Mouse (Mus musculus): Measurements from ENCODE around the gene Utf1. TPM values are rescaled to one million over a fixed set of nuclear protein-coding genes. Genes with fewer than 3 reads are reported as not detected.

Utf1 gene
- total and polyA plus RNA-seq, 3 experiments, result not detected

DNA sequence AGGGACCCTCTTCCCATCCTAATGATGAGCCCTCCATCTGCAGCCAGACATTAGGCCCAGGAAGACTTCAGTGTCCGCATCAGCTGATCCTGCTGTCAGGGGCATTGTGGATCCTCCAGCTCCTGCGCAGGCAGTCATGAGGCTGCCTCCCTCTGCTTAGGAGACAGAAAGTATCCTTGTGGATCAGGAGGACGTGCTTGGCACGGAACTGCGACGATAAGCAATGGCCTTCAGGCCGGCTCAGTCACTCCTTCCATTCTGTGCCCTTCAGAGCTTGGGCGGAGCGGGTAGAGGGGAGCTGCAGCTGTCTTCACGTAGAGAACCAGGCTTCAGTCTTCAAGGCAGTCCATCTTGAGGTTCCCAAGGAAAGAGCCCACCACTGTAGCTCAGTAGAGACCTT, 17.6 kb downstream of the Utf1 start:
- H3K27ac ChIP-seq (ENCODE audit: insufficient read depth, low read depth), result no peak overlapping the region
- H3K4me3 ChIP-seq (replicated peaks in 1 of 3; ENCODE audit: low read depth in 2 of 3, low read length in 2 of 3, poor library complexity in 1 of 3), result no peak overlapping the region
- H3K36me3 ChIP-seq (replicated peaks in 1 of 2; ENCODE audit: control insufficient read depth in 1 of 2, insufficient read depth in 1 of 2, low read length in 1 of 2), result peaks cover 3 to 20% of the 10 kb centered on the region in 2 experiments
- in situ Hi-C loops (cut with MboI; ENCODE audit: low pct_ligation_motif_present, low pct_unique_long_range_greater_than_20kb, low sequenced_read_pairs), result no loop called here
- no peaks in the 10 kb centered on the region for H3K9me3 ChIP-seq (replicated peaks; ENCODE audit: low read length)
- no peak for DNase-seq (ENCODE audit: extremely low read depth)
- H3K27me3 ChIP-seq (replicated peaks), result no peaks in the 10 kb centered on the region
- H3K4me2 ChIP-seq (ENCODE audit: insufficient read depth, low read depth, poor library complexity, severe bottlenecking), result no peak overlapping the region
- TF ChIP-seq JUND (conservative IDR thresholded peaks at IDR 0.05; ENCODE audit: low read depth, low read length) (no peak), MXI1 (IDR thresholded peaks at IDR 0.05; ENCODE audit: low read depth, low read length) (no peak), SMC3 (IDR thresholded peaks at IDR 0.05; ENCODE audit: low read depth, low read length) (no peak), MAX (IDR thresholded peaks at IDR 0.05; ENCODE audit: low read length) (no peak), E2F4 (IDR thresholded peaks at IDR 0.05; ENCODE audit: insufficient replicate concordance, low read depth, low read length) (no peak), UBTF (IDR thresholded peaks at IDR 0.05; ENCODE audit: low read depth, low read length) (no peak), RAD21 (IDR thresholded peaks at IDR 0.05; ENCODE audit: low read depth, low read length) (no peak), USF2 (conservative IDR thresholded peaks at IDR 0.05; ENCODE audit: low read depth, low read length) (no peak), CHD2 (IDR thresholded peaks at IDR 0.05; ENCODE audit: low read length) (no peak), KAT2A (IDR thresholded peaks at IDR 0.05; ENCODE audit: insufficient replicate concordance, low read length) (no peak), GABPA (IDR thresholded peaks at IDR 0.05; ENCODE audit: insufficient replicate concordance, low read depth, low read length) (no peak), NELFE (IDR thresholded peaks at IDR 0.05; ENCODE audit: low read depth, low read length) (no peak), TCF12 (IDR thresholded peaks at IDR 0.05; ENCODE audit: low read depth, low read length) (no peak)
- dilution Hi-C loops (cut with MboI; ENCODE audit: extremely low pct_ligation_motif_present, extremely low pct_unique_long_range_greater_than_20kb, low sequenced_read_pairs), result no loop called here
- no peaks in the 10 kb centered on the region for H3K79me2 ChIP-seq (replicated peaks; ENCODE audit: control insufficient read depth, extremely low read depth, insufficient read depth, poor library complexity, severe bottlenecking)
- no peak overlapping the region for H3K9ac ChIP-seq (ENCODE audit: insufficient read depth, low read depth)
- H3K4me1 ChIP-seq (ENCODE audit: control insufficient read depth in 1 of 2, insufficient read depth in 2 of 2), result peaks cover 29 to 92% of the 10 kb centered on the region in 2 experiments

DNA sequence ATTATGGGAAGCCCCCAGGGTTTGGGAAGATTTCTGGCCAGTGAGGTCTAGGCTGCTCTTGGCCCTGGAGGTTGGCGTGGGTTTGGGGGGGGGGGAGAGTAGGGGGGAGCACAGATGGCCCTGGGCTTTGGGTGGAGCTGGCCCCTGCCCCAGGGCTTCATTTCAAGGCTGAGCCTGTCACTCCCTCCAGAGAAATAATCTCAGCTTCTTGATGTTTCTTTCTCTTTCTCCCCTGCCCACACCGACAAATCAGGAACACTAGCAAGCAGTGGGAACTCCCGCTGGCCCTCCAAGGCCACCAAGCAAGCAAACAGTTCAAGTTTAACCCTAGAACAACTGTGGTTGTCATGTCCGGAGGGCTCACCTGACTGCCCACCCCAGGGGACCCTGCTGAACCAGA, 20.2 kb downstream of the Utf1 start:
- Histone ChIP-seq H3K4me1 (ENCODE audit: control insufficient read depth in 1 of 2, insufficient read depth in 2 of 2) (peaks cover 41 to 90% of the 10 kb centered on the region in 2 experiments), H3K9ac (ENCODE audit: insufficient read depth, low read depth) (no peak overlapping the region), H3K27me3 (replicated peaks) (no peaks in the 10 kb centered on the region), H3K79me2 (replicated peaks; ENCODE audit: control insufficient read depth, extremely low read depth, insufficient read depth, poor library complexity, severe bottlenecking) (no peaks in the 10 kb centered on the region), H3K4me3 (replicated peaks in 1 of 3; ENCODE audit: low read depth in 2 of 3, low read length in 2 of 3, poor library complexity in 1 of 3) (no peak overlapping the region), H3K4me2 (ENCODE audit: insufficient read depth, low read depth, poor library complexity, severe bottlenecking) (no peak overlapping the region), H3K9me3 (replicated peaks; ENCODE audit: low read length) (no peaks in the 10 kb centered on the region), H3K36me3 (replicated peaks in 1 of 2; ENCODE audit: control insufficient read depth in 1 of 2, insufficient read depth in 1 of 2, low read length in 1 of 2) (no peaks in the 10 kb centered on the region), H3K27ac (ENCODE audit: insufficient read depth, low read depth) (no peak overlapping the region)
- no peak for DNase-seq (ENCODE audit: extremely low read depth)
- dilution Hi-C loops (cut with MboI; ENCODE audit: extremely low pct_ligation_motif_present, extremely low pct_unique_long_range_greater_than_20kb, low sequenced_read_pairs), result no loop called here
- in situ Hi-C loops (cut with MboI; ENCODE audit: low pct_ligation_motif_present, low pct_unique_long_range_greater_than_20kb, low sequenced_read_pairs), result no loop called here
- TF ChIP-seq MAX (IDR thresholded peaks at IDR 0.05; ENCODE audit: low read length) (no peak), CHD1 (IDR thresholded peaks at IDR 0.05; ENCODE audit: low read depth, low read length) (no peak), GABPA (IDR thresholded peaks at IDR 0.05; ENCODE audit: insufficient replicate concordance, low read depth, low read length) (no peak), IRF4 (IDR thresholded peaks at IDR 0.05; ENCODE audit: low read depth, low read length) (no peak), NELFE (IDR thresholded peaks at IDR 0.05; ENCODE audit: low read depth, low read length) (no peak), E2F4 (IDR thresholded peaks at IDR 0.05; ENCODE audit: insufficient replicate concordance, low read depth, low read length) (no peak), ZKSCAN1 (IDR thresholded peaks at IDR 0.05; ENCODE audit: borderline replicate concordance, low read depth, low read length) (no peak), ZC3H11A (IDR thresholded peaks at IDR 0.05; ENCODE audit: low read depth, low read length) (no peak), USF1 (IDR thresholded peaks at IDR 0.05; ENCODE audit: low read depth, low read length) (no peak), RAD21 (IDR thresholded peaks at IDR 0.05; ENCODE audit: low read depth, low read length) (no peak), ELF1 (IDR thresholded peaks at IDR 0.05; ENCODE audit: low read depth, low read length) (no peak), PAX5 (IDR thresholded peaks at IDR 0.05; ENCODE audit: low read length) (no peak), CTCF (conservative IDR thresholded peaks at IDR 0.05 in 1 of 2, IDR thresholded peaks at IDR 0.05 in 1 of 2; ENCODE audit: low read depth in 2 of 2, low read length in 2 of 2) (no peak), ZMIZ1 (IDR thresholded peaks at IDR 0.05; ENCODE audit: low read depth, low read length) (no peak), JUND (conservative IDR thresholded peaks at IDR 0.05; ENCODE audit: low read depth, low read length) (no peak), UBTF (IDR thresholded peaks at IDR 0.05; ENCODE audit: low read depth, low read length) (no peak), CHD2 (IDR thresholded peaks at IDR 0.05; ENCODE audit: low read length) (no peak), EP300 (IDR thresholded peaks at IDR 0.05; ENCODE audit: low read length) (no peak), ETS1 (conservative IDR thresholded peaks at IDR 0.05; ENCODE audit: low read depth, low read length) (no peak)
